Mouse (Mus musculus): ENCODE results near the gene Apba3.

Gene Apba3

GRCm38 (mm10) chr10:81306173-81306668 lies 39.5 kb downstream of the Apba3 start:
- no peak for DNase-seq (ENCODE audit: low read depth, low spot score)

- no peak for DNase-seq (ENCODE audit: low read depth, low spot score)
Observed at GRCm38 (mm10) chr10:81306837-81307682, 40.3 kb downstream of the Apba3 start.

- DNase-seq (ENCODE audit: low read depth, low spot score): peak; percentile 73
Observed at GRCm38 (mm10) chr10:81309571-81309970, 42.8 kb downstream of the Apba3 start.

- no peak for DNase-seq (ENCODE audit: low read depth, low spot score)
Observed at GRCm38 (mm10) chr10:81313581-81313980, 46.8 kb downstream of the Apba3 start.

DNA sequence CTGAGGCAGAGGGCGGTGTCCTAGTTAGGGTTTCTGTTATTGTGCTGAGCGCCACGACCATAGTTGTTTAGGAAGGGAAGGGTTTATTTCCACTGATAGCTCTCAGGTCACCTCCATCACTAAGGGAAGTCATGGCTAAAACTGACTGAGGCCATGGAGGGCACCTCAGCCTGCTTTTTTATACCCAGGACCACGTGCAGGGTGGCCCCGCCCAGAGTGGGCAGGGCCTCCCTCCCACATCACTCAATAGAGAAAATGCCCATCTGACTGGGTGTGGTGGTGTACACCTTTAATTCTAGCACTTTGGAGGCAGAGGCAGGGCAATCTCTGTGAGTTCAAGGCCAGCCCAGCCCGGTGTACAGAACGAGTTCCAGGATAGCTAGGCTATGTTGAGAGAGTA lies 47.4 kb downstream of the Apba3 start:
- DNase-seq (ENCODE audit: low read depth, low spot score): no peak

- no peak for DNase-seq (ENCODE audit: low read depth, low spot score)
Observed at GRCm38 (mm10) chr10:81315587-81315986, 48.8 kb downstream of the Apba3 start.

GRCm38 (mm10) chr10:81316338-81317060 lies 49.7 kb downstream of the Apba3 start:
- peak; percentile 57 for DNase-seq (ENCODE audit: low read depth, low spot score)

- DNase-seq (ENCODE audit: low read depth, low spot score): peak; percentile 53
Observed at GRCm38 (mm10) chr10:81317273-81317672, 50.5 kb downstream of the Apba3 start.

DNA sequence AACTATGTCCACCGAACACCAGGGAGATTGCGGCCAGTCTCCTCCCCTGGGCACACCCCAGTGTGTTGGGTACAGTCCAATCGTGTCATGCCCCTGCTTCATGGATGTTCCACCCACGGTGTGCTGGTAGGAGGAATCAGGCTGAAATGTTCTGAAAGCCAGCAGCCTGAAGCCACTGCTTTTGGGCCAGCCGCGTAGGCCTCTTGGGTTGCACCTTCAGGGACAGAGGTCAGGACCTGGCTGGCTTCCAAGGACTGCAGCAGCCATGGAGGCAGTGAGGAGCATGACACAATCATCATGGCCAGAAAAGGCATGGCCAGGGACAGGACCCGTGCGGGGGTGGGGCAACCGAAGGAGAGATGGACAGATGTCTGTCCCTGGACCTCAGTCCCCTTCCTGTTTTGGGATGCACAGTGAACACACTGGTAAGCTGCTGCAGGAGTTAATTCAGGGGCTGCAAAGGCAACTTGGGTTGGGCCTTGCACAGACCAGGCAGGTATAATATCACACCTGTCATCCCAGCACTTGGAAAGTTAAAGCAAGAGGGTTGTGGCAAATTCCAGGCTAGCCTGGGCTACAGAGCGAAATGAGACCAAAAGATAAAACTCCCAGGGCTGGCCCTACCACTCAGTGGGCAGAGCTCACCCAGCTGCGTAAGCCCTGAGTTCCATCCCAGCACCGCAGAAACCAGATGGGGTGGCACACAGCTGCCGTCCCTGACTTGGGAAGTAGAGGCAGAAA lies 52.0 kb downstream of the Apba3 start:
- DNase-seq (ENCODE audit: low read depth, low spot score): no peak

DNA sequence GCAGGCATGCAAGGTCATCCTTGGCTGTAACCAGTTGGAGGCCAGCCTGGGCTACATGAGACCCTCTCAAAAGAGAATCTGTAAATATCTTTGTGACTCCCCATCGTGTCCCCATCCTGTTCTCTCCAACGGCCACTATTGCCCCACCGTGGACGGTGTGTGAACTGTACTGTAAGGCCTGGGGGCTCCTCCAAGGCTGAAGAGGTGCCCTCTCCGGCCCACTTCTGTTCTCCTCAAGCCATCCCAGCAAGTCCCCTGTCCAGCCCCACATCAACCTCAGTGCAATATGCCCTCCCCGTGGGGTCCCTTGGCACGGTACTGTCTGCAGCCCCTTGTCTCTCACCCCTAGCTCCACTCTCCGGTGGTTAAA lies 52.6 kb downstream of the Apba3 start:
- peak; percentile 43 for DNase-seq (ENCODE audit: low read depth, low spot score)

- DNase-seq (ENCODE audit: low read depth, low spot score): no peak
Observed at GRCm38 (mm10) chr10:81319741-81320549, 53.2 kb downstream of the Apba3 start.

- peak; percentile 100 for DNase-seq (ENCODE audit: low read depth, low spot score)
Observed at GRCm38 (mm10) chr10:81320550-81321347, 54.0 kb downstream of the Apba3 start, which contains the start of gene Cactin. Cactin (plus strand) TSS chr10:81321103.

- DNase-seq (ENCODE audit: low read depth, low spot score): no peak
Observed at GRCm38 (mm10) chr10:81321436-81321835, 54.7 kb downstream of the Apba3 start.

- no peak for DNase-seq (ENCODE audit: low read depth, low spot score)
Observed at GRCm38 (mm10) chr10:81322444-81322843, 55.7 kb downstream of the Apba3 start.

Data from CD4-positive, CD25-positive, alpha-beta regulatory T cell, adult 2 months (primary cell).